Mouse (Mus musculus) layer of hippocampus, adult 9-10 months (tissue): ENCODE measurements at regions not wholly inside any gene's neighbourhood (a gene's known extent, or its start where the extent isn't known, plus 50 kb on each side); places are given as distances from the start of the nearest gene placed in this dataset.

ENCODE experiments used
- DNase-seq: peaks from one replicate; pipeline ENCODE4 v3.0.0; 2022; ENCODE audit warnings: low spot score

DNA sequence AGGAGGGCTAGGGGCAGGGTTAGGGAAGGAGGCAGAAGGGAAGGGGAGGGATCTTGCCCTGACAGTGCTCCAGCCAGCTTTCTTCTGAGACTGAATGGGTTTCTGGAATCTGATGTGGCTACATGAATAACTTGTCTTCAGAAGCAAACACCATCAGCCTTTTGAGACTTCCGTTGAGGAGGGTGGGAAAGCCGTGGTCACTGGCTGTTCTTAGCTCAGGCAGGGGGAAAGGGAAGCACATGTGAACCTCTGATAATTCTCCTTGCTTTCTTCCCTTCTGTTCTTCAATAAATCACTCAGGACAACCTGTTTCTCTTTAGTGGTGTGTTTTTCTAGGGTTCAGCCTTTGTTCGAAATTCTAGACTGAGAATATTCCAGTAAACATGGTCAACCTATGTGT is 148.9 kb downstream of the Bcl11a start:
- no peak for DNase-seq

DNA sequence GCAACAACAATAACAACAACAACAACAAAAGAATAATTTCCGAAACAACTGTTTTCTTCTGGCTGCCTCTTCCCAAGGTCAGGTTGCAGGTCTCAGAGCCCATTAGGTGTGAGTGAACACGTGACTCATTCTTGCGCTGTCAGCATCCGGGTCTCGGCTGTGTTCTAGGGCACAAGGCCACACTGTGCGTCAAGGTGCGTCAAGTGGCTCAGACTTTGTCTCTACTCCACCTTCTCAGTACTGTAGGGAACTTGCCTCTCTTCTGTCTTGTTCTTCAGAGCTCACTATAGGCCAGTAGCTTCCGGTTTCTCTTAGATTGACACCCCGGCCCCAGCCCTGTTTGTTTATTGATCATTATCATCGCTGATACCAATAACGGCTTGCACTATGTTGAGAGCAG is 155.5 kb downstream of the Bcl11a start:
- DNase-seq = no peak

DNA sequence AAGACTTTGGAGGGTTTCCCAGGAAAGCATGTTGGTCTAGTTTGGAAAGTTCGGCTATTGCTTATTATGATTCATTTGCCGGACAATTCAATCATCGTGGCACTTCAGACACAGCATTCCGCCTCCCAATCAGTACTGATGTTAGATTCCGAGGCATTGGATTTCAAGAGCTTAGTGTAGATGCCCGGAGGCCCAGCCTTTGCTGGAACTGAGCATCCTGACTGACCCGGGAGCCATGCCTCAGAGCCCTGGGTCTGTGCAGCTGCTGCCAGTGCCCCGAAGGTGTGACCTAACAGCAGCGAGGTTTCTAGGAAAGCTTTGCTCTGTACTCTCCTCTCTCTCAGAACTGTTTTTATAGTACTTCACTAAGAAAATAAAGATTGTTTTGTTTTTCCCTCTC is 156.0 kb downstream of the Bcl11a start:
- no peak for DNase-seq

DNA sequence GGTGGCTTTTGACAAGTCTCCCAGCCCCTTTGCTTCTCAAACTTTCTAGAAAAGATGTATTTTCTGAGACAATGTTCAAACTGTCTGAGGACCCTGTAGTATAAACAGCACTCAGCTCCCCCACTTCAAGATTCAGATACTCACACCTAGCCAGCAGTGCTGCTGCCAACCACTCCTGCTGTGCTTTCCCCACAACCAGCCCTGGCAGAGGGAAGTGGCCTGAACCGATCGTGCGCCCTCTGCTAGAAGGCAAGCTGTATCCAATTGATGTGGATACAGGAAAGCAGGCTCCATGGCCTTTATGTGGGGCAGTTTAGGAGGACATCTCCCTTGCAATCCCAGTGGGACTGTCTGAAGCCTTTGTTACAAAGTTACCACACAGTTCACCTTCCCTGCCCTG is 156.6 kb downstream of the Bcl11a start:
- DNase-seq = no peak

DNA sequence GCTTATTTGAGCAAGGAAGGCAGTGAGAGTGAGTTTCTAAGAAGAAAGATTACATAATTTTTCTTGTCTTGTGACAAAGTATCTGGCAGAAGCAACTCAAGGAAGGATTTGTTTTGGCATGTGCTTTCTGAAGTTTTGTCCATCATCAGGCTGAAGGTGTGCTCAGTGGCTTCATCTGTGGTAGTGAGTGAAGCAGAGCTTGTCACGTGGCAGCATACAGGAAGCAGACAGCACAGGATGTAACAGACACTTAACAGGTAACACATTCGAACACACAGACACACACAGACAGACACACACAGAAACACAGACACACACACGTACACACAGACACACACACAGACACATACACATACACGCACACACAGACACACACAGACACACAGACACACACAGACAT is 157.5 kb downstream of the Bcl11a start:
- DNase-seq = no peak

DNA sequence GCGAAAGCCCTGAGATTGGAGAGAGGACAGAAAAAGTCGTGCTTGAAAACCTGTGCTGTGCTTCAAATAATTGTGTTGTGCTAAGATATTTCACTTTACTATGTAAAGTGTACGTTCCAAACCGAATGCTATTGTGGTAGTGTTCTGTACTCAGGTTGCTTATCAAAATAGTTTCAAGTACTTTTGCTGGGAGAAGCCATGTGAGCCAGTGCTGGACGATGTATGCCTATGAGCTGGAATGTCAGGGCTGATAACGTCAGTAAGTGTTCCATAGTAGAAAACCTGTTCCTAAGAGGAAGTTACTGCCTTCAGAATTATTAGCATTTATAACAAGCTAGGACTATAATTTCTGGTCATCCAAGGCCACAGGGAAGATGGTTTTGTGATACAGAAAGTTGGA is 161.8 kb downstream of the Bcl11a start:
- no peak for DNase-seq

DNA sequence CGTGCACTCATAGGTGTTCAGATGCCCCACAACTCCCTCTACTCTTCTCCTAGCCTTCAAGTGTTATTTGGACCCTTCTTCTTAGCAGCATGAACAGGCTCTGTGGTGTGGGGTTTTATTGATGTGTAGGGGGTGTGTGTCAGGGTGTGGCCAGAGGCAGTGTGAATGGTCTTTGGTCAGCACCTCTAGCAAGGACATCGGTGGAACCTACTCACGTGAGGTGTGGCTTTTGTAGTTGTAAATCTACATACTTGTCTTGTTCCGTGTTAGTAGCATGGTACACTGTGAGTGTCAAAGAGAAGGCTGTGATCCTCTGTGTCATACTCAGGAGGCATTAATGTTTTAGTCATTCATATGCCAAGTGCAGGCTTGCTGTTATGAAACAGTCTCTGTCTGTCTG is 164.2 kb downstream of the Bcl11a start:
- no peak for DNase-seq

DNA sequence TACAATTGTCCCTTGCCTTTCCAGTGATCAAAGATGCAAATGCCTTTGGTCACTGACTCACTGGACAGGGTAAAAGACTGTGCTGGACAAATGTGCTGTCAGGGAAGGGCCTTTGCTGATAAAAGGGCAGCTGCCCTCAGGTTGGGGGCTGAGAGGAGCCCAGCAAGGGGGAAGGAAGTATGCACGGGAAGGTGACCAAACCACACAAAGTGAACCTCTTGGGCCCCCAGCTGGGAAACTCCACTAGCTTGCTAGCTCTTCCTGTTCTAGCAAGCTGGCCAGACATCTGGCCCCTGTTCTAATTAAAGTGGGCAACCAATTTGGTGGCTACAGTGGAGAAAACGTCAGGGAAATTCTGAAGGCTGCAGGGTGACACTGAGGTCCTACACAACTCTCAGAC is 165.0 kb downstream of the Bcl11a start:
- DNase-seq = no peak

DNA sequence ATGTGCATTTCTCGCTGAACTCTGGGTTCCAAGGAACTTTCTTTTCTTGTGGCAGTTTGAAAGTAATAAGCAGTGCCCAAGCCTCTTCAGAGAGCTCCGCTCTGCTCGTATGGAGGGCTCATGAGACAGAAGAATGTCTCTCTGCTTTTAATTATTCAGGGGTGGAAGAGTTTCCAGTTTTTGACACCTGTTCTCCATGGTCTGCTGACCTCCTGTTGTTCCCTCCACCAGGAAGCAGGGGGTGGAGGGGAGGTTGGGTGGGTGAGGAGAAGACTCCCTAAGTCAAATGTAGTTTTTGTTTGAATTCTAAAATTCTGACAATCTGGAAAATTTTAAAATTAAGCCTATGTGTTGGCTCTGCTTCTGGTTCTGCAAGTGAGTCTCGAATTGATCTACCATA is 167.5 kb downstream of the Bcl11a start:
- no peak for DNase-seq

DNA sequence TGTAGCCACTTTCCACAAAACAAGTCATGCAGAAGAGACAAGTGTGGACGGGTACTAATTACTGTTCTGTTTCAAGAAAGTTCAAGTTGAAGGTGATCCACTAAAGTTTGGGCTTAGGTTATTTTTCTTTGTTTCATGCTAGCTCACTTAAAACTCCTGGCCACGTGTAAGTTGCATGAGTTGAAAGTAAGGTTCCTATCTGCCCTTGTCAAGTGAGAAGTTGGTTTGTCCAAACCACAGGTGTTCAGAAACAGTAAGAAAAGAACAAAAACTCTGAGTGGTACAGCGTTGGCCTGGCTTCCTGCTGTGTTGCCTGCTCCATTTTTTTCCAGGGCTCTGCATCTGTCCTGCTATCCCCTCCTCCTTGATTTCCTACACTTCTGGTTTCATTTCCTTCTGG is 168.5 kb downstream of the Bcl11a start:
- DNase-seq = no peak

DNA sequence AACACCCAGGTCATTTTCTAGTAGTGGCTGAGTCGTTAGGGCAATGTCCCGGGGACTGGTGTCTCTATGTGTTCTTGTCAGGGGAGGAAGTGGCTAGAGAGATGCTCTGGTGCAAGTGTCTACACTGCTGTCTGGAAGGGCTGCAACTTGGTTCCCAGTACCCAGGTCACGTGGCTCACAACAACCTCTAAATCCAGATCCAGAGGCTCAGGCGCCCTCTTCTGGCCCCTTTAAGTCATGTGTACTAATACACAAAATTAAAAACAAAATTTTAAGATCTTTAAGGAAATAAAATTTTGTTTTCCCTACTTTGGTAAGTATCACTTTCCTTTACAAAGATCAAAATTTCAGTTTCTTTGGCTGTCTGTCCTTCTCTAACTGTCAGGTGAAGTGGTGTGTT is 169.4 kb downstream of the Bcl11a start:
- DNase-seq = no peak

DNA sequence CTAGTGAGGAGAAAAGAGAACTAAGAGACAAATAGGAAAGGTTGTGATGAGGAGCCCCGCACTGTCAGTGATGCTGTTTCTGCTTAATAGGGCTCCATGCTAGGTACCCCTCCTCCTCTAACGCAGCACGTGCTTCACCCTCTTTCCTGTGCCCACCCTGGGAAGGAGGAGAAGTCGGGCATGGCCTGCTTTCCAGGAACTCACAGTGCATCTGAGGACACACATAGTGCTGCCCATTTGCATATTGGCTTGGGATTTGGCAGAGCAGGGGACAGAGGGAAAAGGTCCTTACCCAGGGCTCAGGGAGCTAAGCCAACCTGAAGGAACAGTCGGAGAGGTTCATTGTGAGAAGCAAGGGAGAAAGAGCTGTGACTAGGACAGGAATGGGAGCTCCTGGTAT is 173.7 kb downstream of the Bcl11a start:
- no peak for DNase-seq

DNA sequence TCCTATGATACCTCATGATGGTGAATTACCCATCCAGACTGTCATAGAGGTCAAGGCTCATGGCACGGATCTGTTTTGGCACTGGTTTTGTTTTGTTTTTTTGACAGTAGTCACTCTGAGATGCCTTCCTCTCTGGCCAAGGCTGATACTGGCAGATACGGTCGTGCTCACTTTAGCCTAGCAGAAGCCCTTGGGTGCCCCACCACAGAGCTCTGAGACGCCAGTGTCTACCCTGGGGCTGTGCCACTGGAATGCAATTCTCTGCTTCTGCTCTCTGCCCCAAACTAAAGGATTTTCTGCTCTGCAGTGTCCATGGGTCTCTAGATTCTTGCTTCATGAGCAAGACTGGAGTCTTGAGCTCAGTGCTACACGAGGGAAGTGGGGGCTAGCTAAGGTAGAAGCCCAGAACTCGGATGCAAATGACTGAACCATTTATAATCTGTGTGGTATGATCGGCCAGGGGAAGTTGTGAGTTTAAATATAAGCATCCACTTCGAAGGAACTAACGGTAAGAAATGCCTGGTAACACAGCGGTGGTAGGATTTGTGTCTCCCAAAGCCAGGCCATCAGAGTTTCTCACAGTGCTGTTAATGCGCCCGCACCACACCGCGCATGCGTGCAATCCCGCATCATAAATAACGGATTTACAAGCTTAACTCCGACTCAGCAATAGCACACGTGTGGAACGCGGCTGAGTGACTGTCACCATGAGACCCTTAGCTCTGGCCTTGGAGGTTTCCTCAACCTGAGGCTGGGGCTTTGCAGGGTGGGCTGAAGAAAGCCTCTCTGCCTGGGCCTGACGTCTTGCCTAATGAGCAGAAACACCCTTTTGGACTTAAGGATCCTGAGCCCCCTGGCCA is 177.6 kb downstream of the Bcl11a start:
- DNase-seq = no peak

DNA sequence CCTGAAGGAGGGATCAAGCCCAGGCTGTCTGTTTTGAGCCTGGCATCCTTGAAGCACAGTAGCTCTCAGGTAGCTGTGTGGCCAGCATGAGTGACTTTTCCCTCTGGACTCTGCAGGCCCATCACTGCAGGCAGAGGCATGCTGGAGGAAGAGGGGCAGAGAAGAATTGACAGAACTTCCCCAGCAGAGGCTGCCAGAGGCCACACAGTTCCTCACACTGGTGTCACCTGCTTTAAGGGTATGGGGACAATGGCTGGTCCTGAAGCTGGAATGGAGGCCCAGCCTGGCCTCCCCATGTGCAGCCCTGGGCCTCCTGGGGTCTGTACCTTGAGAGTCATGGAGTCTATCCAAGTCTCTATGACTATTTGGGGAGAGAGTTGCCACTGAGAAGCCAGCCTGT is 179.9 kb downstream of the Bcl11a start:
- no peak for DNase-seq

DNA sequence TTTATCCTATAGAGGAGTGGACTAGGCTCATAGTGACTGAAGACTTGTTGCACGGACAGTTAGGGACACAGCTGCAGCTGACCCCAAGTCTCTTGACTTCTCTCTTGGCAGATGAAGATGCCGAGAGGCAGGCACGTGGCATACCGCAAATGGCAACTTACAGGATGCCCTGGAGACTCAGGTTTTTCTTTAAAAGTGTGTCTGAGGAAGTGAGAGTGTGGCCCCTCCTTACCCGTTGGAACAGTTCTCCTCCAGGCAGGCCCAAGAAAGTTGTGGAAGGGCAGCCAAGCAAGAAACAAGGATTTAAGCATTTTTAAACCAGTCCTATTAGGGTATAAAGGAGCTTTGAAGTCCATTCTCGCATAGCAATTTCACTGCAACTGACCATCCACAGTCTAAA is 180.5 kb downstream of the Bcl11a start:
- no peak for DNase-seq

DNA sequence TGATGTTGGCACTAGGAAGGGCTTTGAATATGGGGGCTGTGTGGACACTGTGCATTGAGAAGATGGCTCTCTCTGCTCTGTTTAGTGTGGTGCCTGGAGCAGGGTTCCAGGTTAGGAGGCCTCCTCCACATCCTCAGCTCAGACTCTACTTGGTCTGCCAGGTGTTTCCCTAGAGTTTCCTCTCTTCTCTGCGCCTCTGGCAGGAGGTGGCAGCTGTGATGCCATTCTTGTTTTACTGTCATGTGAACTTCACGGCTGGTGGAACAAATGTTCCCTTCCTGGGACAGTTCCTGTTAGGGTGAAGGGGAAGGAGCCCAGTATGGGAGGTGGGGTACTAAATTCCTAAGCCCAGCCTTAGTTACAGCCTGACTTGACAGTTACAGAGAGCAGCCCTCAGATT is 181.8 kb downstream of the Bcl11a start:
- no peak for DNase-seq

DNA sequence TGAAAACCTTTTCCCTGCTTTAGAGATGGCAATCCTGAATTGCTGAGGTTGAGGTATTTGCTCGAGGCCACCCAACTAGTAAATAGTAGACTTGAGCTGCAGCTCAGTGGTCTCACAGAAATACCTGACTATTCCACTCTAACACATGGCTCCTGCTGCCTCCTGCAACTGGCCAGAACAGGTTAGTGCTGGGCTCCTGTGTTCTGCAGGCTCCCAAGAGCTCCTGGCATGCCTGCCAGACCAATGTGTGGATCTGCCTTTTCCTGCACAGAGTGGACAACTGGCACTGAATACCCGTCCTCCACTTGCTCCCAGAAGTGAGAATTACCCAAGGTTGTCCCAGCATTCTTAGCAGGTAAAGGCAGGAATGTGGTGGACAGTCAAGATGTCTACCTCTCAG is 191.2 kb downstream of the Bcl11a start:
- no peak for DNase-seq

DNA sequence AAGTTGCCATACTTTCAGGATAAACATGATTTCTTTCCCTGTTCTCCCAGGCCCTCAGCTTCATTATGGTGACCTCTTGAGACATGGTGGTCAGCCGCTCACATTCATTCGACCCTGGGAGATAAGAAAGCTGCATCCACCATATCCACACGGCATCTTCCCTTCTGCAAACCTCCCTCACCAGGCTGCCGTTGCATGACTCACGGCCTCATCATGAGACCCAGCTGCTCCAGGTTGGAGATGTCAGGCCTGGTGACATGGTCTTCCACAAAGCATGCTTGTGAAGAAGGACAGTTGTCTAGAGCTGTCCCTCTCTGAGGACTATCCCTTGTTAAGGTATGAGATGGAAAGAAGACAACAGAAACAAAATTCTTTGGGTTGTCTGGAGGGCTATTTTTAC is 203.8 kb downstream of the Bcl11a start:
- DNase-seq = no peak

DNA sequence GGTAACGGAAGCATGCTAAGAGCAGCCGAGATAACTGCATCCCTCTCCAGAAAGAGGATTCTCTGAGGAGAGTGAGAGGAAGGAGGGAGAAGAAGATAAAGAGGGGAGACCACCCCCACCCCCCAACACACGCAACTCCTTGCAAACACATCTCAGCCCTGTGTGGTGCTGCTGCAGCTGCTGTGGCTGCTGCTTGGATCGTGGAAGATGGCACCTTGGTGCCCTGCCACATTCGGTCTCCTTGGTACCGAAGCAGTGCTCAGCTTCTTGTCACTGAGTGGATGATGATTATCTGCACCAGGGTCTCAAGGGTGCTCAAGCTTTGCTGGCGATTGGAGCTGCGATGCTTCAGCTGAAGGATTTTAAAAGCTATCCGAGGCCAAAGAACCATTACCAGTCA is 204.7 kb downstream of the Bcl11a start:
- no peak for DNase-seq

DNA sequence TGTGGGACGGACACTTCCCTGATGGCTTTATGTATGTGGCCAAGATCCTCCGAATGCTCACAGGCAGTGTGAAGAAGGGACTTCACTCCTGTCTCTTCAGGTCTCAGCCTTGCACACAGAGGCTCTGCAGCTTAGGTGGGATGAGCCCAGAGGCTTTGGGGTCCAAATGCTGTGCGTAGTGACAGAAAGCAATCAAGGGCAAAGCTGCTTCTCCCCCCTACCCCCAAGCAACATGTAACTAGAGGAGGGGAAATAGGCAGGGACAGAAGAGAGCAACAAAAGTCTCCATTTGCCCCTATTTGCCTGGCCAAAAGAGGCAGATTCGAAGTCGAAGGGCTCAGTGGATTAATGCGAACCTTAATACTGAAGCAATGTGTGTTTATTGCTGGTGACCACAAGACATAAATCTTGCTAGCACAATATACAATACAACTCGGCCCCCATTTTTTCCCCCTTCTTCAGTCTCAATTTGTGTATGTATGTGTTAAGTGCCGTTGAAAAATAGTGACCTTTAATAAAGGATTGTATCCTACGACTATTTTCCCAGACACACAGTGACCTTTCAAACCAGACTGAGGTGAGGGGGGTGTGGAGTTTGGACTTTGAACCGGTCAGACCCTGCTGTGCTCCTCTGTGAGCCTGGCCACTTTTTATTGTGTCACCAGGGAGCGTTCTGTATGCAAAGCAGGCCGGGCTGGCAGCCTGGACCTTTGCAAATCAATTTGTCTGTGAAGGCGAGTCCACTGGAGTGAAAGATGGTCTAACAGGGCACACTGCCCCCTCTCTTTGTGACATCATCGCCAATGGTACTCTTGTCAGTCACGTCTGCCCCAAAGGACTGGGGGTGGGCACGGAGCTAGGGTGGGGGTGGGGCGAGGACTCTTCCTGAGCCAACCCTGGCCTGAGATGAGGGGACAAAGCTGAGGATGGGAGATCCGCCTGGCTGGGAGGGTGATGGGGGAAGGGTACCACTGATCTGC is 208.6 kb downstream of the Bcl11a start:
- DNase-seq = no peak

DNA sequence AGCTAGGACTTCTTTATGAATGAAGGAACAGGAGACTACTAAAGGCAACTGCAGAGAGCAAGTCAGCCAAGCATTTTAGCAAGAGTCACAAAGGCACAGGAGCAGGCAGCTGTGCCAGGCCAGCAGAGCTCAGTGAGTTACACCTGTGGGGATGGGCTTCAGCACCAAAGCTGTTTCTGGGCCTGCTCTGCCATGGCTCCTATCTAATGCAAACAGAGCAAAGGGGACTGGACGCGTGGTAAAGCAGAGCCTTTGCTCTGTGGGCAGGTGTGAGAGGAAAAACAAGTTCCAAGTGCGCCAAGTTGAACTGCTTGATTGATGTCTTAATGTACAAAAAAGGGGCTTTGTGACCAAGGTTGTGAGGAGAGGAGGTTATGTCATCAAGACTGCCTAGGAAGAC is 215.4 kb downstream of the Bcl11a start:
- no peak for DNase-seq

DNA sequence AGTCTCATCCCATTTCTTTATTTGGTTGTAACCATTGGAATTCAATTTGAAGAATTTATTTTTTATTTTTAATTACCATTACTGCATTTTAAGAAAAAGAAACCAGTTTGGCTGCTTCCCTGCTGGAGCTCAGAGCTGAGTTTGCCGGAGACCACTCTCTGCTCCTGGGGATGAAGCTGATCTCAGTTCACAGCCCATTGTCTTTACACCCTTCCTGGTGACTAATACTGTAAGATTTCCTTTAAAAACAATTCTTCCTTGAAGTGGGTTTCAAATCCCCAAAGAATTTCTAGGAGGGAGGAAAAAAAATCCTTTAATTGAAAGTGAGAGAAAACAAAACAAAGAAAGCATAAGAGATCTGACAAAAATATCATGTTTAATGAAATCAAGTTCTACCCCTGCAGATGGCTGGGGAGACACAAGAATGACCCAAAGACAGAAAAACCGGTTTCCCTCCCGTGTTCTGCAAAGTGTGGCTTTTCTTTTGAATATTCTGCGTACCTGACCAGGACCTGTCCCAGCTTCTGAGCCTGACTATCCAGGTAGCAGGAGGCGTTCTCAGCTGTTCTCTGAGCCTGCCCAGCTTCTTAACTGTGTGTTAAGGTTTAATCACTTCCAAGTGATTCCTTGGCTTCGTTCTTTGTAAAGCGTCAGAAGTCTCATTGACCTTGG is 216.1 kb downstream of the Bcl11a start:
- DNase-seq = no peak
